Mouse (Mus musculus): ENCODE results near the gene Zfp954. TPM values are rescaled to one million over a fixed set of nuclear protein-coding genes. Genes with fewer than 3 reads are reported as not detected.

Gene Zfp954
- polyA plus RNA-seq, 1 experiment from 2014 or later = 13.4 TPM

Other genes with a start within 250 kb of the Zfp954 start
- gene Aurkc, start 126.2 kb downstream of the Zfp954 start, polyA plus RNA-seq (2015; fragmentation: Nextera tagmentation; extraction: Ambion mirVana) = not detected in 2 replicates
- 1.9 and 2.3 TPM in 2 replicates for gene Zfp773, start 15.3 kb upstream of the Zfp954 start, polyA plus RNA-seq (2015; fragmentation: Nextera tagmentation; extraction: Ambion mirVana)
- 2.3 and 3.0 TPM in 2 replicates for gene Zfp418, start 49.8 kb upstream of the Zfp954 start, polyA plus RNA-seq (2015; fragmentation: Nextera tagmentation; extraction: Ambion mirVana)
- gene Zfp772, start 88.5 kb upstream of the Zfp954 start, polyA plus RNA-seq (2015; fragmentation: Nextera tagmentation; extraction: Ambion mirVana) = 10.1 and 10.3 TPM in 2 replicates
- gene Vmn2r29, start 125.8 kb upstream of the Zfp954 start, polyA plus RNA-seq (2015; fragmentation: Nextera tagmentation; extraction: Ambion mirVana) = 1.1 and 1.2 TPM in 2 replicates
- gene Gm45844, start 156.8 kb upstream of the Zfp954 start, polyA plus RNA-seq (2015; fragmentation: Nextera tagmentation; extraction: Ambion mirVana) = 5.0 and 6.0 TPM in 2 replicates
- 57.0 and 57.1 TPM in 2 replicates for gene Clcn4, start 179.4 kb upstream of the Zfp954 start, polyA plus RNA-seq (2015; fragmentation: Nextera tagmentation; extraction: Ambion mirVana)
- gene Vmn2r30, start 216.1 kb upstream of the Zfp954 start, polyA plus RNA-seq (2015; fragmentation: Nextera tagmentation; extraction: Ambion mirVana) = not detected in 2 replicates

All from embryonic facial prominence, embryonic 15.5 days (tissue).